Mouse (Mus musculus): ENCODE results near the gene Faxc. TPM values are rescaled to one million over a fixed set of nuclear protein-coding genes. Genes with fewer than 3 reads are reported as not detected.

Faxc gene
- total and polyA plus RNA-seq, 2 experiments from 2014 or later = 10.5 to 52.7 TPM

- H3K36me3 ChIP-seq (ENCODE audit: insufficient read depth, low read length) = no peaks in the 10 kb centered on the region
These were observed 49.3 kb downstream of the Faxc start for GRCm38 (mm10) chr4:21980471-21980870.

DNA sequence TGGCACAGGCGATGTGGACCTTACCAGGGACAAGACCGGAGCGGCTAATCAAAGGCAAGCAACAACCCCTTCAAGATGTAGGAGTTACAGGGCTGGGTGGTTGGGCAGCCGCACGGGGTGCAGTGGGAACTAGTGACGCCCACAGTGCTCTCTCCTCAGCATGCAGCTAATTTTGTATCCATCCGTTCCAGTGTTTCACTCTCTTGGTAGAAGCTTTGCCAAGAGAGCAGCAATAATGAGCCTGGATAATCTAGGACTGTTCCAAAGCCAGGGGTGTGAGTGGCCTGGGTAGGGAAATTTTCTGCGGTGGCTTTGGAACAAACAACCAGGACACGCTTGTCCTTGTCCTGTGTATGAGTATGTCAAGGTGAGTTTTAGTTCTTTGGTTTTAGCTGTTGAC is 51.3 kb downstream of the Faxc start:
- H3K9me3 ChIP-seq (ENCODE audit: low read length) = no peaks in the 10 kb centered on the region
- ATAC-seq = no peak
- no peaks in the 10 kb centered on the region for H3K4me1 ChIP-seq (ENCODE audit: insufficient read depth, low read length)
- no peaks in the 10 kb centered on the region for H3K27me3 ChIP-seq (ENCODE audit: insufficient read depth, low read length)
- no peaks in the 10 kb centered on the region for H3K36me3 ChIP-seq (ENCODE audit: insufficient read depth, low read length)
- DNase-seq (ENCODE audit: low spot score) = no peak
- no peak overlapping the region for H3K27ac ChIP-seq
- H3K4me3 ChIP-seq (ENCODE audit: low read length) = no peak overlapping the region
- no peak overlapping the region for H3K4me2 ChIP-seq (ENCODE audit: low read depth, low read length)
- no peak for TF ChIP-seq CTCF (IDR thresholded peaks at IDR 0.05; ENCODE audit: low read depth)
- H3K9ac ChIP-seq (replicated peaks; ENCODE audit: low read length) = no peak overlapping the region
- WGBS = 95% methylated on average over 9 of the region's 9 CpGs

More at GRCm38 (mm10) chr4:21980471-21980870, 49.3 kb downstream of the Faxc start:
- Histone ChIP-seq H3K4me1 (ENCODE audit: insufficient read depth, low read length) (no peaks in the 10 kb centered on the region), H3K27ac (no peak overlapping the region), H3K27me3 (ENCODE audit: insufficient read depth, low read length) (no peaks in the 10 kb centered on the region), H3K4me3 (ENCODE audit: low read length) (no peak overlapping the region), H3K9me3 (ENCODE audit: low read length) (no peaks in the 10 kb centered on the region), H3K9ac (replicated peaks; ENCODE audit: low read length) (no peak overlapping the region), H3K4me2 (ENCODE audit: low read depth, low read length) (no peak overlapping the region)
- ATAC-seq = no peak
- DNase-seq (ENCODE audit: low spot score) = no peak
- TF ChIP-seq CTCF (IDR thresholded peaks at IDR 0.05; ENCODE audit: low read depth) = no peak
- WGBS = 84% methylated on average over 4 of the region's 4 CpGs

GRCm38 (mm10) chr4:21986857-21987256 is 55.7 kb downstream of the Faxc start:
- no peak for TF ChIP-seq CTCF (IDR thresholded peaks at IDR 0.05; ENCODE audit: low read depth)
- DNase-seq (ENCODE audit: low spot score) = no peak
- H3K27ac ChIP-seq = no peak overlapping the region
- no peak overlapping the region for H3K9ac ChIP-seq (replicated peaks; ENCODE audit: low read length)
- H3K27me3 ChIP-seq (ENCODE audit: insufficient read depth, low read length) = no peaks in the 10 kb centered on the region
- 89% methylated on average over 8 of the region's 8 CpGs for WGBS
- no peak overlapping the region for H3K4me2 ChIP-seq (ENCODE audit: low read depth, low read length)
- H3K9me3 ChIP-seq (ENCODE audit: low read length) = no peaks in the 10 kb centered on the region
- no peak for ATAC-seq
- no peaks in the 10 kb centered on the region for H3K4me1 ChIP-seq (ENCODE audit: insufficient read depth, low read length)
- H3K4me3 ChIP-seq (ENCODE audit: low read length) = no peak overlapping the region
- no peaks in the 10 kb centered on the region for H3K36me3 ChIP-seq (ENCODE audit: insufficient read depth, low read length)

DNA sequence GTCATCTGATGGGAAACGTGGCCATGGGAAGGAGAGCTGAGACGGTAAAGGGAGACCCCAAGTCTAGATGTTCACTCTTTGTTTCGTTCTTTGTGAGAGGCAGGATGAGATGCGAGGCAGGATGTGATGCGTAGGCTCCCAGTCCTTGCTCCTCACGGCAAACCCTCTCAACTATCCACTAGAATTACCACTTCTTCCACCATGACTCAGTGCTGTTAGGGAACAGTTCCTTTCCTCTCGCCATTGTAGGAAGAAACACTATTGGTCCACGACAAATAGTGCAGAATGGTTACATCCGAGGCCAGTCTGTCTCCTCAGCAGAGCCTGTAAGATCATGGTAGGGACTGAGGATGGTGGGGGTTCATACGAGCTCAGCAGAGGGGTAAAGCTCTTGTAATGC is 56.3 kb downstream of the Faxc start:
- no peak overlapping the region for H3K9ac ChIP-seq (replicated peaks; ENCODE audit: low read length)
- no peak overlapping the region for H3K4me3 ChIP-seq (ENCODE audit: low read length)
- 90% methylated on average over 10 of the region's 10 CpGs for WGBS
- H3K9me3 ChIP-seq (ENCODE audit: low read length) = no peaks in the 10 kb centered on the region
- no peak overlapping the region for H3K27ac ChIP-seq
- H3K4me2 ChIP-seq (ENCODE audit: low read depth, low read length) = no peak overlapping the region
- H3K27me3 ChIP-seq (ENCODE audit: insufficient read depth, low read length) = no peaks in the 10 kb centered on the region
- H3K36me3 ChIP-seq (ENCODE audit: insufficient read depth, low read length) = no peaks in the 10 kb centered on the region
- no peak for TF ChIP-seq CTCF (IDR thresholded peaks at IDR 0.05; ENCODE audit: low read depth)
- no peak for DNase-seq (ENCODE audit: low spot score)
- no peak for ATAC-seq
- H3K4me1 ChIP-seq (ENCODE audit: insufficient read depth, low read length) = no peaks in the 10 kb centered on the region

GRCm38 (mm10) chr4:21989571-21990091 is 58.5 kb downstream of the Faxc start:
- Histone ChIP-seq H3K9ac (replicated peaks; ENCODE audit: low read length) (no peak overlapping the region), H3K4me1 (ENCODE audit: insufficient read depth, low read length) (no peaks in the 10 kb centered on the region), H3K36me3 (ENCODE audit: insufficient read depth, low read length) (peaks cover 4% of the 10 kb centered on the region; the same call in 1 of the 2 replicates), H3K27me3 (ENCODE audit: insufficient read depth, low read length) (no peaks in the 10 kb centered on the region), H3K9me3 (ENCODE audit: low read length) (no peaks in the 10 kb centered on the region), H3K4me2 (ENCODE audit: low read depth, low read length) (no peak overlapping the region), H3K27ac (no peak overlapping the region), H3K4me3 (ENCODE audit: low read length) (no peak overlapping the region)
- no peak for DNase-seq (ENCODE audit: low spot score)
- TF ChIP-seq CTCF (IDR thresholded peaks at IDR 0.05; ENCODE audit: low read depth) = no peak
- no peak for ATAC-seq
- 75% methylated on average over 3 of the region's 3 CpGs for WGBS

- H3K4me3 ChIP-seq (ENCODE audit: low read length) = no peak overlapping the region
- peak; percentile 76 for DNase-seq (ENCODE audit: low spot score)
- H3K9me3 ChIP-seq (ENCODE audit: low read length) = no peaks in the 10 kb centered on the region
- peaks cover 5% of the 10 kb centered on the region; the same call in 1 of the 2 replicates for H3K36me3 ChIP-seq (ENCODE audit: insufficient read depth, low read length)
- no peak overlapping the region for H3K9ac ChIP-seq (replicated peaks; ENCODE audit: low read length)
- peak; percentile 61 for ATAC-seq
- H3K27ac ChIP-seq = no peak overlapping the region
- WGBS = 36% methylated on average over 3 of the region's 3 CpGs
- H3K4me1 ChIP-seq (ENCODE audit: insufficient read depth, low read length) = no peaks in the 10 kb centered on the region
- TF ChIP-seq CTCF (IDR thresholded peaks at IDR 0.05; ENCODE audit: low read depth) = peak; percentile 60
- H3K27me3 ChIP-seq (ENCODE audit: insufficient read depth, low read length) = no peaks in the 10 kb centered on the region
- no peak overlapping the region for H3K4me2 ChIP-seq (ENCODE audit: low read depth, low read length)
These were observed 59.6 kb downstream of the Faxc start for GRCm38 (mm10) chr4:21990580-21991235.
